Mouse (Mus musculus) myocyte (in vitro differentiated cells): ENCODE measurements around the gene Treml1. TPM values are rescaled to one million over a fixed set of nuclear protein-coding genes. Genes with fewer than 3 reads are reported as not detected.

Source experiments
- H3K27me3 ChIP-seq: one replicate; pipeline ENCODE4 v1.6.1; 2011; ENCODE audit not compliant: control insufficient read depth, insufficient read depth, insufficient read length
- H3K36me3 ChIP-seq: one replicate; pipeline ENCODE4 v1.6.1; 2011; ENCODE audit not compliant: control insufficient read depth, insufficient read depth
- H3K4me2 ChIP-seq: one replicate; pipeline ENCODE4 v1.6.1; 2011; ENCODE audit warnings: low read depth, control low read depth
- H3K4me3 ChIP-seq: one replicate; pipeline ENCODE4 v1.5.1; 2011; ENCODE audit warnings: mild to moderate bottlenecking, control low read depth, moderate library complexity
- H3K79me2 ChIP-seq: one replicate; pipeline ENCODE4 v1.6.1; 2011; ENCODE audit not compliant: control insufficient read depth, insufficient read depth
- H3ac ChIP-seq: one replicate; pipeline ENCODE4 v1.6.1; 2011; ENCODE audit not compliant: control insufficient read depth, insufficient read length
- CEBPB ChIP-seq: IDR thresholded peaks from 2 replicates; pipeline ENCODE4 v1.6.1; 2011; ENCODE audit warnings: mild to moderate bottlenecking, moderate library complexity; ENCODE audit not compliant: poor library complexity, insufficient read depth, severe bottlenecking
- E2F4 ChIP-seq: IDR thresholded peaks from one replicate; pipeline ENCODE4 v1.6.1; 2011; ENCODE audit warnings: mild to moderate bottlenecking, control low read depth, moderate library complexity; ENCODE audit not compliant: insufficient read depth
- MAX ChIP-seq: IDR thresholded peaks from one replicate; pipeline ENCODE4 v1.6.1; 2011; ENCODE audit warnings: low read depth, mild to moderate bottlenecking, control low read depth
- MYOD1 ChIP-seq, 3 experiments: IDR thresholded peaks; one replicate each; pipeline ENCODE4 v1.6.1; 2011; ENCODE audit warnings: control low read depth in 2 of 3, low read depth in 2 of 3, mild to moderate bottlenecking in 2 of 3, moderate library complexity in 1 of 3; ENCODE audit not compliant: insufficient read length in 2 of 3, control insufficient read depth in 1 of 3
- MYOG ChIP-seq, 3 experiments: IDR thresholded peaks; one replicate each; pipeline ENCODE4 v1.6.1; 2011; ENCODE audit warnings: control low read depth in 2 of 3, low read depth in 2 of 3, mild to moderate bottlenecking in 2 of 3; ENCODE audit not compliant: insufficient read length in 2 of 3, control insufficient read depth in 1 of 3, insufficient read depth in 1 of 3
- POLR2A ChIP-seq: IDR thresholded peaks from one replicate; pipeline ENCODE4 v1.6.1; 2011; ENCODE audit warnings: low read depth, mild to moderate bottlenecking, control low read depth, moderate library complexity; ENCODE audit not compliant: insufficient read length
- POLR2AphosphoS2 ChIP-seq: IDR thresholded peaks from one replicate; pipeline ENCODE4 v1.6.1; 2011; ENCODE audit warnings: low read depth, control low read depth; ENCODE audit not compliant: insufficient read length
- REST ChIP-seq: IDR thresholded peaks from one replicate; pipeline ENCODE4 v1.6.1; 2011; ENCODE audit warnings: mild to moderate bottlenecking, control low read depth, moderate library complexity; ENCODE audit not compliant: insufficient read depth, insufficient read length
- SRF ChIP-seq: IDR thresholded peaks from one replicate; pipeline ENCODE4 v1.6.1; 2011; ENCODE audit warnings: low read depth; ENCODE audit not compliant: control insufficient read depth, insufficient read length
- TCF12 ChIP-seq: IDR thresholded peaks from one replicate; pipeline ENCODE4 v1.6.1; 2011; ENCODE audit warnings: mild to moderate bottlenecking, control low read depth; ENCODE audit not compliant: poor library complexity, insufficient read depth, severe bottlenecking
- TCF3 ChIP-seq: IDR thresholded peaks from one replicate; pipeline ENCODE4 v1.6.1; 2011; ENCODE audit warnings: low read depth, control low read depth; ENCODE audit not compliant: insufficient read length
- USF1 ChIP-seq: IDR thresholded peaks from one replicate; pipeline ENCODE4 v1.6.1; 2011; ENCODE audit warnings: low read depth, mild to moderate bottlenecking, control low read depth, moderate library complexity
- polyA plus RNA-seq: library from polyadenylated mRNA; unstranded; fragments of >200 nt; fragmentation: generic; extraction: Trizol; gene quantifications from one replicate; pipeline ENCODE4 v1.2.1, GENCODE M21; 2012; ENCODE audit warnings: missing spikeins

The Treml1 gene
- polyA plus RNA-seq, 1 experiment = 0.22 TPM

- no peak for TF ChIP-seq USF1
- no peak for TF ChIP-seq REST
- no peak for TF ChIP-seq POLR2A
- TF ChIP-seq E2F4 = no peak
- no peak for TF ChIP-seq SRF
- TF ChIP-seq MYOG (IDR thresholded peaks at IDR 0.05; ENCODE audit: control insufficient read depth in 1 of 3, insufficient read depth in 1 of 3, insufficient read length in 2 of 3, low read depth in 2 of 3) = no peak
- no peak for TF ChIP-seq TCF12
- TF ChIP-seq TCF3 = no peak
- TF ChIP-seq POLR2AphosphoS2 = no peak
- TF ChIP-seq CEBPB = no peak
- TF ChIP-seq MYOD1 (IDR thresholded peaks at IDR 0.05; ENCODE audit: control insufficient read depth in 1 of 3, insufficient read length in 2 of 3, low read depth in 2 of 3) = no peak
- no peak for TF ChIP-seq MAX
- no peaks in the 10 kb centered on the region for H3K27me3 ChIP-seq
- no peak overlapping the region for H3K4me2 ChIP-seq
- no peaks in the 10 kb centered on the region for H3K36me3 ChIP-seq
- H3K79me2 ChIP-seq = no peaks in the 10 kb centered on the region
- no peak overlapping the region for H3ac ChIP-seq
- H3K4me3 ChIP-seq = no peak overlapping the region
Measured at GRCm38 (mm10) chr17:48371621-48372020, 11.9 kb downstream of the Treml1 start.

GRCm38 (mm10) chr17:48372987-48373386 lies 13.3 kb downstream of the Treml1 start:
- H3K36me3 ChIP-seq = no peaks in the 10 kb centered on the region
- H3K79me2 ChIP-seq = no peaks in the 10 kb centered on the region
- H3K4me3 ChIP-seq = no peak overlapping the region
- H3ac ChIP-seq = no peak overlapping the region
- H3K27me3 ChIP-seq = no peaks in the 10 kb centered on the region
- TF ChIP-seq MYOG (IDR thresholded peaks at IDR 0.05; ENCODE audit: control insufficient read depth in 1 of 3, insufficient read depth in 1 of 3, insufficient read length in 2 of 3, low read depth in 2 of 3) (no peak), SRF (no peak), MAX (no peak), TCF3 (no peak), CEBPB (no peak), MYOD1 (IDR thresholded peaks at IDR 0.05; ENCODE audit: control insufficient read depth in 1 of 3, insufficient read length in 2 of 3, low read depth in 2 of 3) (no peak), REST (no peak), POLR2A (no peak)
- no peak overlapping the region for H3K4me2 ChIP-seq

GRCm38 (mm10) chr17:48376102-48376501 lies 16.4 kb downstream of the Treml1 start:
- no peak overlapping the region for H3K4me2 ChIP-seq
- no peak overlapping the region for H3K4me3 ChIP-seq
- TF ChIP-seq TCF3 = no peak
- no peaks in the 10 kb centered on the region for H3K79me2 ChIP-seq
- H3K27me3 ChIP-seq = no peaks in the 10 kb centered on the region
- no peak overlapping the region for H3ac ChIP-seq
- no peaks in the 10 kb centered on the region for H3K36me3 ChIP-seq

- H3K79me2 ChIP-seq = no peaks in the 10 kb centered on the region
- H3K4me2 ChIP-seq = no peak overlapping the region
- no peaks in the 10 kb centered on the region for H3K36me3 ChIP-seq
- H3K27me3 ChIP-seq = no peaks in the 10 kb centered on the region
- H3ac ChIP-seq = no peak overlapping the region
- no peak overlapping the region for H3K4me3 ChIP-seq
- TF ChIP-seq REST (no peak), TCF12 (no peak), MYOG (IDR thresholded peaks at IDR 0.05; ENCODE audit: control insufficient read depth in 1 of 3, insufficient read depth in 1 of 3, insufficient read length in 2 of 3, low read depth in 2 of 3) (no peak), POLR2A (no peak), USF1 (no peak), SRF (no peak), E2F4 (no peak), CEBPB (no peak), POLR2AphosphoS2 (no peak), MAX (no peak), MYOD1 (IDR thresholded peaks at IDR 0.05; ENCODE audit: control insufficient read depth in 1 of 3, insufficient read length in 2 of 3, low read depth in 2 of 3) (no peak), TCF3 (no peak)
Measured at GRCm38 (mm10) chr17:48379050-48379449, 19.3 kb downstream of the Treml1 start.

GRCm38 (mm10) chr17:48385786-48386461 lies 26.2 kb downstream of the Treml1 start:
- peaks cover 19% of the 10 kb centered on the region for H3K36me3 ChIP-seq
- H3ac ChIP-seq = no peak overlapping the region
- TF ChIP-seq POLR2AphosphoS2 (peak; percentile 66), TCF3 (no peak)
- H3K4me2 ChIP-seq = no peak overlapping the region
- no peaks in the 10 kb centered on the region for H3K79me2 ChIP-seq
- no peak overlapping the region for H3K4me3 ChIP-seq
- no peaks in the 10 kb centered on the region for H3K27me3 ChIP-seq
